Mouse (Mus musculus) layer of hippocampus, postnatal 14 days (tissue): ENCODE measurements around the gene Mrs2. TPM values are rescaled to one million over a fixed set of nuclear protein-coding genes. Genes with fewer than 3 reads are reported as not detected.

ENCODE experiments used
- total RNA-seq, 2 experiments: library from RNA; stranded (reverse); gene quantifications; 2 replicates each; pipeline ENCODE4 v1.2.3; 2021

The Mrs2 gene
- total RNA-seq, 2 experiments from 2014 or later = 60.4 to 62.1 TPM

Other genes with a start within 250 kb of the Mrs2 start
- gene BC005537, start 218.7 kb downstream of the Mrs2 start, total RNA-seq = 100 to 1,000 TPM; 192 to 199 TPM
- 10 to 100 TPM; 73.0 to 83.6 TPM for gene Acot13, start 188.8 kb downstream of the Mrs2 start, total RNA-seq
- gene Tdp2, start 188.7 kb downstream of the Mrs2 start, total RNA-seq = 10 to 100 TPM; 22.8 to 23.2 TPM
- 10 to 100 TPM; 27.8 to 28.1 TPM for gene D130043K22Rik, start 175.2 kb downstream of the Mrs2 start, total RNA-seq
- gene Aldh5a1, start 82.7 kb downstream of the Mrs2 start, total RNA-seq = 10 to 100 TPM; 69.4 to 71.2 TPM
- 10 to 100 TPM; 12.6 to 14.1 TPM for gene Gpld1, start 77.2 kb downstream of the Mrs2 start, total RNA-seq
- 10 to 100 TPM in 1 of 2 experiments, 1 to 10 TPM in 1; 9.5 to 10.4 TPM for gene Dcdc2a, start 35.6 kb upstream of the Mrs2 start, total RNA-seq